Mouse (Mus musculus) ES-Bruce4 (cell line): ENCODE data around the gene Drd4.

Experiments used
- CTCF ChIP-seq: IDR thresholded peaks from one replicate; pipeline ENCODE4 v1.8.1; 2011; ENCODE audit warnings: low read depth, low read length
- EP300 ChIP-seq: IDR thresholded peaks from 2 replicates; pipeline ENCODE4 v1.6.1; 2011; ENCODE audit warnings: low read depth, low read length; ENCODE audit not compliant: insufficient read depth
- POLR2A ChIP-seq: IDR thresholded peaks from one replicate; pipeline ENCODE4 v1.8.1; 2011; ENCODE audit warnings: low read length; ENCODE audit not compliant: insufficient read depth

GRCm38 (mm10) chr7:141319446-141319845, 27.6 kb downstream of the Drd4 start:
- TF ChIP-seq CTCF (no peak), EP300 (no peak), POLR2A (no peak)
